Mouse (Mus musculus): ENCODE data around the gene Ankrd55. TPM values are rescaled to one million over a fixed set of nuclear protein-coding genes. Genes with fewer than 3 reads are reported as not detected.

Gene Ankrd55
- polyA plus RNA-seq, 1 experiment from 2014 or later = 0.36 TPM

- no peaks in the 10 kb centered on the region; the same call in 1 of the 2 replicates for H3K9me3 ChIP-seq (replicated peaks)
- no peak overlapping the region for H3K27ac ChIP-seq (ENCODE audit: poor library complexity, severe bottlenecking)
- H3K4me1 ChIP-seq (replicated peaks) = peaks cover 17% of the 10 kb centered on the region
- no peak overlapping the region for H3K4me2 ChIP-seq
- 87% methylated on average over 2 of the region's 3 CpGs for WGBS
- no peaks in the 10 kb centered on the region for H3K27me3 ChIP-seq (replicated peaks)
- no peak overlapping the region for H3K4me3 ChIP-seq
- H3K36me3 ChIP-seq = no peaks in the 10 kb centered on the region
- no peak overlapping the region for H3K9ac ChIP-seq
- no peak for ATAC-seq (ENCODE audit: insufficient number of reproducible peaks, low FRiP score)
These were observed 124.0 kb downstream of the Ankrd55 start for GRCm38 (mm10) chr13:112412251-112412650.

- no peak for ATAC-seq (ENCODE audit: insufficient number of reproducible peaks, low FRiP score)
- whole genome bisulfite sequencing = 85% methylated on average over 5 of the region's 5 CpGs
- no peak overlapping the region for H3K4me2 ChIP-seq
- no peaks in the 10 kb centered on the region for H3K27me3 ChIP-seq (replicated peaks)
- no peak overlapping the region for H3K27ac ChIP-seq (ENCODE audit: poor library complexity, severe bottlenecking)
- no peak overlapping the region for H3K9ac ChIP-seq
- H3K4me3 ChIP-seq = no peak overlapping the region
- H3K4me1 ChIP-seq (replicated peaks) = peaks cover 20% of the 10 kb centered on the region
- no peaks in the 10 kb centered on the region for H3K36me3 ChIP-seq
- H3K9me3 ChIP-seq (replicated peaks) = no peaks in the 10 kb centered on the region; the same call in 1 of the 2 replicates
These were observed 124.6 kb downstream of the Ankrd55 start for GRCm38 (mm10) chr13:112412824-112413223.

- H3K9me3 ChIP-seq (replicated peaks) = no peaks in the 10 kb centered on the region; the same call in 1 of the 2 replicates
- no peaks in the 10 kb centered on the region for H3K36me3 ChIP-seq
- 85% methylated on average over 8 of the region's 8 CpGs for WGBS
- no peak overlapping the region for H3K27ac ChIP-seq (ENCODE audit: poor library complexity, severe bottlenecking)
- H3K4me3 ChIP-seq = no peak overlapping the region
- H3K9ac ChIP-seq = no peak overlapping the region
- H3K4me1 ChIP-seq (replicated peaks) = peaks cover 28% of the 10 kb centered on the region
- no peak overlapping the region for H3K4me2 ChIP-seq
- H3K27me3 ChIP-seq (replicated peaks) = no peaks in the 10 kb centered on the region
- no peak for ATAC-seq (ENCODE audit: insufficient number of reproducible peaks, low FRiP score)
These were observed 125.4 kb downstream of the Ankrd55 start for GRCm38 (mm10) chr13:112413611-112414010.

- H3K4me2 ChIP-seq = no peak overlapping the region
- H3K4me3 ChIP-seq = no peak overlapping the region
- WGBS = 80% methylated on average over 6 of the region's 6 CpGs
- no peak for ATAC-seq (ENCODE audit: insufficient number of reproducible peaks, low FRiP score)
- H3K4me1 ChIP-seq (replicated peaks) = peaks cover 29% of the 10 kb centered on the region
- H3K27ac ChIP-seq (ENCODE audit: poor library complexity, severe bottlenecking) = peak overlapping the region; percentile 34; the same call in 1 of the 2 replicates
- H3K27me3 ChIP-seq (replicated peaks) = no peaks in the 10 kb centered on the region
- H3K9me3 ChIP-seq (replicated peaks) = no peaks in the 10 kb centered on the region
- H3K36me3 ChIP-seq = no peaks in the 10 kb centered on the region
- no peak overlapping the region for H3K9ac ChIP-seq
These were observed 127.6 kb downstream of the Ankrd55 start for GRCm38 (mm10) chr13:112415896-112416295.

- Histone ChIP-seq H3K4me1 (replicated peaks) (peaks cover 29% of the 10 kb centered on the region), H3K9ac (no peak overlapping the region), H3K27me3 (replicated peaks) (no peaks in the 10 kb centered on the region), H3K27ac (ENCODE audit: poor library complexity, severe bottlenecking) (peak overlapping the region; percentile 66), H3K4me2 (peak overlapping the region; percentile 14; the same call in 1 of the 2 replicates), H3K4me3 (no peak overlapping the region), H3K36me3 (no peaks in the 10 kb centered on the region), H3K9me3 (replicated peaks) (no peaks in the 10 kb centered on the region)
- no peak for ATAC-seq (ENCODE audit: insufficient number of reproducible peaks, low FRiP score)
- 20% methylated on average over 8 of the region's 8 CpGs for WGBS
These were observed 128.3 kb downstream of the Ankrd55 start for GRCm38 (mm10) chr13:112416410-112417162.

- H3K4me3 ChIP-seq = no peak overlapping the region
- no peak overlapping the region for H3K4me2 ChIP-seq
- no peaks in the 10 kb centered on the region for H3K36me3 ChIP-seq
- 26% methylated on average over 4 of the region's 4 CpGs for WGBS
- peaks cover 30% of the 10 kb centered on the region for H3K4me1 ChIP-seq (replicated peaks)
- no peaks in the 10 kb centered on the region for H3K27me3 ChIP-seq (replicated peaks)
- peak overlapping the region; percentile 66 for H3K27ac ChIP-seq (ENCODE audit: poor library complexity, severe bottlenecking)
- H3K9me3 ChIP-seq (replicated peaks) = no peaks in the 10 kb centered on the region
- no peak overlapping the region for H3K9ac ChIP-seq
- ATAC-seq (ENCODE audit: insufficient number of reproducible peaks, low FRiP score) = no peak
These were observed 128.9 kb downstream of the Ankrd55 start for GRCm38 (mm10) chr13:112417163-112417523.

- Histone ChIP-seq H3K36me3 (no peaks in the 10 kb centered on the region), H3K4me1 (replicated peaks) (peaks cover 32% of the 10 kb centered on the region), H3K27ac (ENCODE audit: poor library complexity, severe bottlenecking) (no peak overlapping the region), H3K27me3 (replicated peaks) (no peaks in the 10 kb centered on the region), H3K9ac (no peak overlapping the region), H3K4me2 (no peak overlapping the region), H3K4me3 (no peak overlapping the region), H3K9me3 (replicated peaks) (no peaks in the 10 kb centered on the region)
- 56% methylated on average over 2 of the region's 2 CpGs for WGBS
- no peak for ATAC-seq (ENCODE audit: insufficient number of reproducible peaks, low FRiP score)
These were observed 129.7 kb downstream of the Ankrd55 start for GRCm38 (mm10) chr13:112417861-112418423.

GRCm38 (mm10) chr13:112418595-112418994 lies 130.3 kb downstream of the Ankrd55 start:
- no peak for ATAC-seq (ENCODE audit: insufficient number of reproducible peaks, low FRiP score)
- H3K9me3 ChIP-seq (replicated peaks) = no peaks in the 10 kb centered on the region
- no peak overlapping the region for H3K4me3 ChIP-seq
- peaks cover 32% of the 10 kb centered on the region for H3K4me1 ChIP-seq (replicated peaks)
- H3K27me3 ChIP-seq (replicated peaks) = no peaks in the 10 kb centered on the region
- no peaks in the 10 kb centered on the region for H3K36me3 ChIP-seq
- no peak overlapping the region for H3K4me2 ChIP-seq
- no peak overlapping the region for H3K9ac ChIP-seq
- 81% methylated on average over 4 of the region's 4 CpGs for WGBS
- H3K27ac ChIP-seq (ENCODE audit: poor library complexity, severe bottlenecking) = no peak overlapping the region

GRCm38 (mm10) chr13:112424212-112424611 lies 136.0 kb downstream of the Ankrd55 start:
- H3K9me3 ChIP-seq (replicated peaks) = 0 out of 2 replicates have a peak, but pooled peaks cover 3% of the 10 kb centered on the region
- H3K27ac ChIP-seq (ENCODE audit: poor library complexity, severe bottlenecking) = peak overlapping the region; percentile 96
- H3K4me3 ChIP-seq = no peak overlapping the region
- H3K9ac ChIP-seq = no peak overlapping the region
- WGBS = 77% methylated on average over 2 of the region's 2 CpGs
- no peaks in the 10 kb centered on the region for H3K36me3 ChIP-seq
- H3K4me2 ChIP-seq = peak overlapping the region; percentile 40; the same call in 1 of the 2 replicates
- peaks cover 34% of the 10 kb centered on the region for H3K4me1 ChIP-seq (replicated peaks)
- no peaks in the 10 kb centered on the region for H3K27me3 ChIP-seq (replicated peaks)
- no peak for ATAC-seq (ENCODE audit: insufficient number of reproducible peaks, low FRiP score)

GRCm38 (mm10) chr13:112424635-112425034 lies 136.4 kb downstream of the Ankrd55 start:
- no peaks in the 10 kb centered on the region for H3K36me3 ChIP-seq
- peaks cover 34% of the 10 kb centered on the region for H3K4me1 ChIP-seq (replicated peaks)
- peak overlapping the region; percentile 40 for H3K4me2 ChIP-seq
- H3K9me3 ChIP-seq (replicated peaks) = 0 out of 2 replicates have a peak, but pooled peaks cover 3% of the 10 kb centered on the region
- no peaks in the 10 kb centered on the region for H3K27me3 ChIP-seq (replicated peaks)
- H3K9ac ChIP-seq = no peak overlapping the region
- WGBS = 22% methylated on average over 7 of the region's 7 CpGs
- H3K27ac ChIP-seq (ENCODE audit: poor library complexity, severe bottlenecking) = peak overlapping the region; percentile 96
- ATAC-seq (ENCODE audit: insufficient number of reproducible peaks, low FRiP score) = no peak
- H3K4me3 ChIP-seq = no peak overlapping the region

GRCm38 (mm10) chr13:112425181-112425654 lies 137.0 kb downstream of the Ankrd55 start:
- 18% methylated on average over 8 of the region's 8 CpGs for WGBS
- no peak overlapping the region; the same call in 1 of the 2 replicates for H3K9ac ChIP-seq

More at GRCm38 (mm10) chr13:112425181-112425654, 137.0 kb downstream of the Ankrd55 start:
- Histone ChIP-seq H3K4me2 (peak overlapping the region; percentile 40), H3K27ac (ENCODE audit: poor library complexity, severe bottlenecking) (peak overlapping the region; percentile 96), H3K36me3 (no peaks in the 10 kb centered on the region), H3K4me3 (no peak overlapping the region), H3K27me3 (replicated peaks) (no peaks in the 10 kb centered on the region), H3K4me1 (replicated peaks) (peaks cover 34% of the 10 kb centered on the region), H3K9me3 (replicated peaks) (0 out of 2 replicates have a peak, but pooled peaks cover 3% of the 10 kb centered on the region)
- ATAC-seq (ENCODE audit: insufficient number of reproducible peaks, low FRiP score) = peak; percentile 84

All from heart, embryonic 12.5 days (tissue).